Mouse (Mus musculus) erythroblast, embryonic 14.5 days (primary cell): ENCODE data around the gene Ptpn14.

Experiments used
- GATA1 ChIP-seq: IDR thresholded peaks from 2 replicates; pipeline ENCODE4 v1.6.1; 2012; ENCODE audit warnings: low read length, inconsistent platforms, mixed read lengths
- TAL1 ChIP-seq: IDR thresholded peaks from 3 replicates; pipeline ENCODE4 v1.6.1; 2012; ENCODE audit warnings: low read length, inconsistent platforms, mixed read lengths

DNA sequence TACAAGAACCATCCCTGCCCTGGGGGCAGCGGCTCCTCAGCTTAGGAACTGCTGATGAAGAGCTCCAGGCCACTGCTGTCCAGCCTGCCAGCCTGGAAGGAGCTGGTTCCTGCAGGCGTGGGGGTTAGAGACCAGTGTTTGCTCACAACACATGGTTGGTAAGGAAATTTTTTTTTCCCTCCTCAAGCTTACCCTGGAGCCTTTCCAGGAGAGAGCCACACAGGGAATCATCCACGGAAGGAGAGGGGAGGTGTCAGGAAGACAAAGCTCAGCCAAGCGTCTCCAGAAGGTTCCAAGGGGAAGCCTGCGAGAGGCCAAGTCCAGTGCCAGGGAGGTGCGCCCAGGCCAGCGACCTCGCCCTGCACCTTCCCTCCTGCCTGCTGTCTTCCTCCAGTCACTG is 151.9 kb downstream of the Ptpn14 start:
- TF ChIP-seq TAL1 (no peak), GATA1 (no peak)
